ENCODE assay signal across 23 mouse cellular contexts in the genomic region with DNA sequence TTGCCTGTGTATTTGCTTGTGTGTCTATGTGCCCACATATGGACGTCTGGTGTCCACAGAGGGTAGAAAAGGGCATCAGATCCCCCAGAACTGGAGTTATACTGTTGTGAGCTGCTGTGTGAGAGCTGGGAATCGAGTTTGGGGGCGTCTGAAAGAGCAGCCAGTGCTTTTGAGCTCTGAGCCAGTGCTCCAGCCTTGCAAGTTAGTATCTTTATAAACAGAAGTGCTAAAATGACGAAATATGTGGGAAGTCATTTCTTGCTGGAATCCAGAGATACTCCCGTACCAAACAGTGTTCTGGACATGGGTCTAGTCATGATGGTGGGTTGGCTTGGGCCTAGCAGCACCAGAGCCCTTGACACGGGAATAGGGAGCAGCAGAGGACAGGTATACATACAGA. TPM values are rescaled to one million over a fixed set of nuclear protein-coding genes. Genes with fewer than 3 reads are reported as not detected.
DNase-seq lines count a peak whose midpoint lies in the region; ATAC-seq and TF ChIP-seq lines count a peak whose summit lies in the region.
"Had no signal": no experiment of that assay in that cellular context is flagged by ENCODE, and none has a peak within 500 bp of the region (broad histone marks: within the 10 kb centered on the region; RNA-seq: fewer than 3 reads in every experiment).

No protein-coding gene starts in this region.

- WGBS in forebrain, postnatal 0 days: 74% methylated on average over 6 of the region's 6 CpGs
- WGBS in forebrain, embryonic 16.5 days: 79% methylated on average over 6 of the region's 6 CpGs
- 61% methylated on average over 6 of the region's 6 CpGs for WGBS in heart, embryonic 13.5 days
- WGBS in hindbrain, embryonic 10.5 days: 84% methylated on average over 6 of the region's 6 CpGs
- WGBS in hindbrain, embryonic 14.5 days: 88% methylated on average over 6 of the region's 6 CpGs

- no peak for TF ChIP-seq RAD21 in MEL (IDR thresholded peaks at IDR 0.05; ENCODE audit: low read depth, low read length)

- DNase-seq in forebrain, postnatal 0 days: no peak
- no peak for DNase-seq in heart, adult 11 months
- no peak for DNase-seq in hindbrain, embryonic 10.5 days (ENCODE audit: low spot score)
- DNase-seq in hindbrain, embryonic 14.5 days (ENCODE audit: low spot score): no peak
- no peak for DNase-seq in MEL (ENCODE audit: low read depth, low spot score)
- DNase-seq in cerebellum, adult 18-20 months: no peak
- DNase-seq: gastrocnemius, postnatal 25 days had no signal

- H3K36me3 ChIP-seq in forebrain, postnatal 0 days (ENCODE audit: insufficient read depth): no peaks in the 10 kb centered on the region
- no peaks in the 10 kb centered on the region for H3K36me3 ChIP-seq in forebrain, embryonic 16.5 days (ENCODE audit: control insufficient read depth, insufficient read depth)
- H3K36me3 ChIP-seq in heart, embryonic 13.5 days: no peaks in the 10 kb centered on the region
- H3K36me3 ChIP-seq in hindbrain, embryonic 10.5 days: no peaks in the 10 kb centered on the region
- H3K36me3 ChIP-seq in hindbrain, embryonic 14.5 days (replicated peaks; ENCODE audit: control insufficient read depth, insufficient read depth): no peaks in the 10 kb centered on the region
- no peaks in the 10 kb centered on the region for H3K36me3 ChIP-seq in MEL (ENCODE audit: control insufficient read depth in 1 of 2, insufficient read depth in 2 of 2, low read length in 2 of 2)
- H3K36me3 ChIP-seq: embryonic facial prominence, embryonic 13.5 days; hindbrain, embryonic 13.5 days; limb, embryonic 10.5 days; limb, embryonic 15.5 days; liver, embryonic 15.5 days; midbrain, embryonic 15.5 days; stomach, embryonic 15.5 days had no signal

- H3K79me2 ChIP-seq in MEL (ENCODE audit: control insufficient read depth, insufficient read depth, low read length, poor library complexity): no peaks in the 10 kb centered on the region

- no peak overlapping the region for H3K27ac ChIP-seq in forebrain, postnatal 0 days (ENCODE audit: low read depth, low read length)
- H3K27ac ChIP-seq in forebrain, embryonic 16.5 days (ENCODE audit: low read length): no peak overlapping the region
- peak overlapping the region; percentile 87 for H3K27ac ChIP-seq in heart, embryonic 13.5 days (replicated peaks)
- H3K27ac ChIP-seq in hindbrain, embryonic 10.5 days: 0 out of 2 replicates have a peak overlapping the region, but pooled peaks have one; percentile 30
- no peak overlapping the region for H3K27ac ChIP-seq in hindbrain, embryonic 14.5 days
- no peak overlapping the region for H3K27ac ChIP-seq in MEL (ENCODE audit: control insufficient read depth, low read depth, low read length)
- H3K27ac ChIP-seq: embryonic facial prominence, embryonic 13.5 days; hindbrain, embryonic 13.5 days; limb, embryonic 10.5 days; limb, embryonic 15.5 days; liver, embryonic 15.5 days; macrophage; midbrain, embryonic 15.5 days; stomach, embryonic 15.5 days had no signal

- no peak for TF ChIP-seq CTCF in forebrain, postnatal 0 days (IDR thresholded peaks at IDR 0.05; ENCODE audit: low read depth)
- no peak for TF ChIP-seq CTCF in MEL (IDR thresholded peaks at IDR 0.05 in 2 of 3, conservative IDR thresholded peaks at IDR 0.05 in 1 of 3; ENCODE audit: control insufficient read depth in 1 of 3, insufficient read depth in 1 of 3, low read depth in 2 of 3, low read length in 3 of 3, poor library complexity in 1 of 3, severe bottlenecking in 1 of 3)

- H3K4me2 ChIP-seq in forebrain, postnatal 0 days (ENCODE audit: low read depth): no peak overlapping the region
- no peak overlapping the region for H3K4me2 ChIP-seq in forebrain, embryonic 16.5 days (ENCODE audit: low read length)
- H3K4me2 ChIP-seq in heart, embryonic 13.5 days: no peak overlapping the region
- H3K4me2 ChIP-seq in hindbrain, embryonic 14.5 days (replicated peaks): no peak overlapping the region
- H3K4me2 ChIP-seq: embryonic facial prominence, embryonic 13.5 days; hindbrain, embryonic 13.5 days; limb, embryonic 15.5 days; liver, embryonic 15.5 days; midbrain, embryonic 15.5 days; stomach, embryonic 15.5 days had no signal

- no peak for TF ChIP-seq EP300 in MEL (IDR thresholded peaks at IDR 0.05; ENCODE audit: low read depth in 1 of 2, low read length in 2 of 2)

- no peak overlapping the region for H3K9ac ChIP-seq in forebrain, postnatal 0 days
- no peak overlapping the region for H3K9ac ChIP-seq in forebrain, embryonic 16.5 days (replicated peaks; ENCODE audit: low read depth, low read length)
- H3K9ac ChIP-seq in heart, embryonic 13.5 days: peak overlapping the region; percentile 66
- H3K9ac ChIP-seq in hindbrain, embryonic 14.5 days: no peak overlapping the region
- H3K9ac ChIP-seq in MEL (ENCODE audit: control insufficient read depth, low read depth, low read length, poor library complexity, severe bottlenecking): peak overlapping the region; percentile 41
- H3K9ac ChIP-seq: embryonic facial prominence, embryonic 13.5 days; hindbrain, embryonic 13.5 days; limb, embryonic 15.5 days; liver, embryonic 15.5 days; midbrain, embryonic 15.5 days; stomach, embryonic 15.5 days had no signal

- H3K9me3 ChIP-seq in forebrain, postnatal 0 days (ENCODE audit: low read length): no peaks in the 10 kb centered on the region
- H3K9me3 ChIP-seq in forebrain, embryonic 16.5 days (ENCODE audit: control insufficient read depth, low read length): no peaks in the 10 kb centered on the region
- no peaks in the 10 kb centered on the region for H3K9me3 ChIP-seq in heart, embryonic 13.5 days
- no peaks in the 10 kb centered on the region for H3K9me3 ChIP-seq in hindbrain, embryonic 10.5 days
- no peaks in the 10 kb centered on the region for H3K9me3 ChIP-seq in hindbrain, embryonic 14.5 days (ENCODE audit: control insufficient read depth, low read length)
- no peaks in the 10 kb centered on the region for H3K9me3 ChIP-seq in MEL (replicated peaks; ENCODE audit: insufficient read depth, low read length)
- H3K9me3 ChIP-seq: embryonic facial prominence, embryonic 13.5 days; hindbrain, embryonic 13.5 days; limb, embryonic 10.5 days; limb, embryonic 15.5 days; liver, embryonic 15.5 days; midbrain, embryonic 15.5 days; stomach, embryonic 15.5 days had no signal

- H3K4me3 ChIP-seq in forebrain, postnatal 0 days (ENCODE audit: low read depth, low read length): no peak overlapping the region
- H3K4me3 ChIP-seq in forebrain, embryonic 16.5 days (replicated peaks; ENCODE audit: low read length): no peak overlapping the region
- H3K4me3 ChIP-seq in heart, embryonic 13.5 days: no peak overlapping the region
- H3K4me3 ChIP-seq in hindbrain, embryonic 10.5 days: no peak overlapping the region
- H3K4me3 ChIP-seq in hindbrain, embryonic 14.5 days (replicated peaks; ENCODE audit: low read length): no peak overlapping the region
- peak overlapping the region in 1 of 2 experiments; percentile 12; a peak in 1 of 4 replicates for H3K4me3 ChIP-seq in MEL (ENCODE audit: control insufficient read depth in 1 of 2, insufficient read depth in 1 of 2, low read depth in 2 of 2, low read length in 2 of 2)
- H3K4me3 ChIP-seq: embryonic facial prominence, embryonic 13.5 days; erythroblast, embryonic 14.5 days; hindbrain, embryonic 13.5 days; limb, embryonic 10.5 days; limb, embryonic 15.5 days; liver, embryonic 15.5 days; midbrain, embryonic 15.5 days; stomach, embryonic 15.5 days had no signal

- TF ChIP-seq POLR2A in MEL (IDR thresholded peaks at IDR 0.05; ENCODE audit: control insufficient read depth in 1 of 2, insufficient read depth in 1 of 2, low read depth in 1 of 2, low read length in 2 of 2, poor library complexity in 1 of 2): no peak

- H3K27me3 ChIP-seq in forebrain, postnatal 0 days (ENCODE audit: insufficient read depth, low read length): peaks cover 8% of the 10 kb centered on the region; the same call in 1 of the 2 replicates
- peaks cover 8% of the 10 kb centered on the region; the same call in 1 of the 2 replicates for H3K27me3 ChIP-seq in forebrain, embryonic 16.5 days (replicated peaks; ENCODE audit: control insufficient read depth, insufficient read depth, low read length)
- no peaks in the 10 kb centered on the region for H3K27me3 ChIP-seq in heart, embryonic 13.5 days (replicated peaks)
- peaks cover 53% of the 10 kb centered on the region for H3K27me3 ChIP-seq in hindbrain, embryonic 10.5 days (ENCODE audit: insufficient read depth, poor library complexity, severe bottlenecking)
- no peaks in the 10 kb centered on the region for H3K27me3 ChIP-seq in hindbrain, embryonic 14.5 days (ENCODE audit: control insufficient read depth, insufficient read depth, low read length)
- H3K27me3 ChIP-seq in MEL (ENCODE audit: control insufficient read depth in 1 of 2, insufficient read depth in 2 of 2, low read length in 2 of 2): peaks cover 0 to 3% of the 10 kb centered on the region in 2 experiments; a peak in 2 of 4 replicates
- H3K27me3 ChIP-seq: Patski; stomach, embryonic 15.5 days had no signal

- 0 out of 2 replicates have a peak, but pooled peaks have one; percentile 4 for ATAC-seq in forebrain, postnatal 0 days
- ATAC-seq in forebrain, embryonic 16.5 days: no peak
- no peak for ATAC-seq in heart, embryonic 13.5 days (ENCODE audit: extremely low read depth, insufficient number of reproducible peaks, low FRiP score, low TSS enrichment)
- ATAC-seq in hindbrain, embryonic 14.5 days (ENCODE audit: low FRiP score): no peak
- ATAC-seq: intestine, postnatal 0 days; Patski had no signal

- no peaks in the 10 kb centered on the region for H3K4me1 ChIP-seq in forebrain, postnatal 0 days (ENCODE audit: insufficient read depth)
- peaks cover 17% of the 10 kb centered on the region for H3K4me1 ChIP-seq in forebrain, embryonic 16.5 days (replicated peaks; ENCODE audit: control insufficient read depth, insufficient read depth, low read length)
- peaks cover 60% of the 10 kb centered on the region for H3K4me1 ChIP-seq in heart, embryonic 13.5 days
- H3K4me1 ChIP-seq in hindbrain, embryonic 10.5 days (replicated peaks): peaks cover 65% of the 10 kb centered on the region
- H3K4me1 ChIP-seq in hindbrain, embryonic 14.5 days (replicated peaks; ENCODE audit: control insufficient read depth, insufficient read depth, low read length): peaks cover 20% of the 10 kb centered on the region
- peaks cover 0 to 2% of the 10 kb centered on the region in 2 experiments; a peak in 1 of 4 replicates for H3K4me1 ChIP-seq in MEL (ENCODE audit: control insufficient read depth in 1 of 2, insufficient read depth in 2 of 2, low read length in 2 of 2)
- H3K4me1 ChIP-seq: liver, embryonic 15.5 days; stomach, embryonic 15.5 days had no signal

RNA-seq across cellular contexts. Expression of a gene that starts 13.4 kb away (rescaled TPM):
- total RNA-seq in forebrain, postnatal 0 days (2014; rRNA removed): 0.92 and 2.0 TPM in 2 replicates
- polyA plus RNA-seq in forebrain, postnatal 0 days (2015; fragmentation: Nextera tagmentation; extraction: Ambion mirVana): 1.0 and 1.1 TPM in 2 replicates
- polyA plus RNA-seq in forebrain, embryonic 16.5 days (2015; fragmentation: Nextera tagmentation; extraction: Ambion mirVana): 4.8 and 5.7 TPM in 2 replicates
- 18.6 and 19.9 TPM in 2 replicates for polyA plus RNA-seq in heart, embryonic 13.5 days (2015; fragmentation: Nextera tagmentation; extraction: Ambion mirVana)
- polyA plus RNA-seq in hindbrain, embryonic 10.5 days (2016; fragmentation: Nextera tagmentation; extraction: Ambion mirVana): 15.7 and 17.4 TPM in 2 replicates
- polyA plus RNA-seq in hindbrain, embryonic 14.5 days (2014; fragmentation: Nextera tagmentation; extraction: Ambion mirVana): 2.4 and 2.7 TPM in 2 replicates
- 8.9 and 9.7 TPM in 2 replicates for total RNA-seq in MEL (2012; rRNA removed)
- polyA plus RNA-seq in MEL (2012; ENCODE audit: insufficient read depth in 1 of 2, insufficient read length in 2 of 2, low read depth in 1 of 2, low replicate concordance in 2 of 2, missing spikeins in 1 of 2): 10 to 100 TPM; 39.3 to 49.4 TPM

RNA-seq across cellular contexts. Expression of a gene that starts 13.8 kb away (rescaled TPM):
- total RNA-seq in forebrain, postnatal 0 days (2014; rRNA removed): 44.0 and 46.9 TPM in 2 replicates
- 8.5 and 16.3 TPM in 2 replicates for polyA plus RNA-seq in forebrain, postnatal 0 days (2015; fragmentation: Nextera tagmentation; extraction: Ambion mirVana)
- polyA plus RNA-seq in forebrain, embryonic 16.5 days (2015; fragmentation: Nextera tagmentation; extraction: Ambion mirVana): 22.0 and 35.2 TPM in 2 replicates
- 25.3 and 26.1 TPM in 2 replicates for polyA plus RNA-seq in heart, embryonic 13.5 days (2015; fragmentation: Nextera tagmentation; extraction: Ambion mirVana)
- 19.1 and 25.6 TPM in 2 replicates for polyA plus RNA-seq in hindbrain, embryonic 10.5 days (2016; fragmentation: Nextera tagmentation; extraction: Ambion mirVana)
- polyA plus RNA-seq in hindbrain, embryonic 14.5 days (2014; fragmentation: Nextera tagmentation; extraction: Ambion mirVana): 19.5 and 28.2 TPM in 2 replicates
- total RNA-seq in MEL (2012; rRNA removed): 2.0 and 2.2 TPM in 2 replicates
- 1 to 10 TPM in 1 of 2 experiments, not detected in 1; 2.7 TPM for polyA plus RNA-seq in MEL (2012; ENCODE audit: insufficient read depth in 1 of 2, insufficient read length in 2 of 2, low read depth in 1 of 2, low replicate concordance in 2 of 2, missing spikeins in 1 of 2)

RNA-seq across cellular contexts. Expression of a gene that starts 46.9 kb away (rescaled TPM):
- total RNA-seq in forebrain, postnatal 0 days (2014; rRNA removed): 1.2 TPM in 1 of 2 replicates, not detected in the other
- not detected in 2 replicates for polyA plus RNA-seq in forebrain, postnatal 0 days (2015; fragmentation: Nextera tagmentation; extraction: Ambion mirVana)
- polyA plus RNA-seq in forebrain, embryonic 16.5 days (2015; fragmentation: Nextera tagmentation; extraction: Ambion mirVana): not detected in 2 replicates
- polyA plus RNA-seq in heart, embryonic 13.5 days (2015; fragmentation: Nextera tagmentation; extraction: Ambion mirVana): 1,256 and 1,437 TPM in 2 replicates
- 0.44 TPM in 1 of 2 replicates, not detected in the other for polyA plus RNA-seq in hindbrain, embryonic 10.5 days (2016; fragmentation: Nextera tagmentation; extraction: Ambion mirVana)
- polyA plus RNA-seq in hindbrain, embryonic 14.5 days (2014; fragmentation: Nextera tagmentation; extraction: Ambion mirVana): not detected in 2 replicates
- total RNA-seq in MEL (2012; rRNA removed): 0.81 TPM in 1 of 2 replicates, not detected in the other
- under 1 TPM in 1 of 2 experiments, not detected in 1; 0.17 TPM for polyA plus RNA-seq in MEL (2012; ENCODE audit: insufficient read depth in 1 of 2, insufficient read length in 2 of 2, low read depth in 1 of 2, low replicate concordance in 2 of 2, missing spikeins in 1 of 2)
- total RNA-seq: left cerebral cortex, postnatal 10 days; neutrophil, adult 5-6 weeks had no signal
- polyA plus RNA-seq: erythroblast, embryonic 14.5 days; forebrain, embryonic 11.5 days; macrophage; Patski had no signal

Comparison
In these comparisons a context has a peak if more than half of its experiments do, and no peak if none do; other contexts are left out.
1. H3K27ac ChIP-seq: peak in heart, embryonic 13.5 days (single experiment) and hindbrain, embryonic 10.5 days (single experiment); none in forebrain, postnatal 0 days (single experiment), forebrain, embryonic 16.5 days (single experiment), hindbrain, embryonic 14.5 days (single experiment) and MEL (single experiment).
2. H3K9ac ChIP-seq: peak in heart, embryonic 13.5 days (single experiment) and MEL (single experiment); none in forebrain, postnatal 0 days (single experiment), forebrain, embryonic 16.5 days (single experiment) and hindbrain, embryonic 14.5 days (single experiment).
3. RNA of a gene that starts 46.9 kb away (polyA plus RNA-seq): 1,256 to 1,437 TPM in heart, embryonic 13.5 days; 0.44 TPM in hindbrain, embryonic 10.5 days, 0.17 TPM in MEL, not detected in hindbrain, embryonic 14.5 days, not detected in forebrain, embryonic 16.5 days and not detected in forebrain, postnatal 0 days; every median in the first group is over 100 times any median in the second.